Mouse (Mus musculus) CD8-positive naive resting alpha-beta T cell, adult 2 months (primary cell): ENCODE results near the gene Fibcd1.

Source experiments
- DNase-seq, 2 experiments: peaks; one replicate each; pipeline ENCODE4 v3.0.0; 2022; ENCODE audit warnings: low read depth in 2 of 2, low spot score in 2 of 2

Fibcd1 gene

DNA sequence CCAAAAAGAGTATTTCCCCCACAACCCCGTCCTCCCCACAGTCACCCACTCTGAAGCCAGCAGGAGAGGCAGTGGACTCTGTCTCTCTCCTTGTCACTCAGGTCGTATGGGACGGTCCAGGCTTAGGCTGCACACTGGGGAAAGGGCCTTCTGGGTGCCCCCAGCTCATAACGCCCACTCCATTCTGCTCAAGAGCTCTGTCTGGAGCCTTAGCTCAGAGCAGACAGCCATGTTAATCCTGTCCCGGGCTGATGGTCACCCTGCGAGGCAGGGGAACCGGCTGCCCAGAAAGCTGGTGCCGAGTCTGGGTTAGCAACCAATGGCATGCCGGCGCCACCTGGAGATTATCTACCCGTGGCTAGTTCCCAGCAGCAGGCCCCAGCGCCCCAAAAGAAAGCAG, 12.7 kb upstream of the Fibcd1 start:
- no peak for DNase-seq

- no peak for DNase-seq
Measured at GRCm38 (mm10) chr2:31857180-31857579, 11.4 kb upstream of the Fibcd1 start.

- no peak for DNase-seq
Measured at GRCm38 (mm10) chr2:31855991-31856390, 10.2 kb upstream of the Fibcd1 start.

- no peak for DNase-seq
Measured at GRCm38 (mm10) chr2:31850141-31850540, 4.3 kb upstream of the Fibcd1 start.

DNA sequence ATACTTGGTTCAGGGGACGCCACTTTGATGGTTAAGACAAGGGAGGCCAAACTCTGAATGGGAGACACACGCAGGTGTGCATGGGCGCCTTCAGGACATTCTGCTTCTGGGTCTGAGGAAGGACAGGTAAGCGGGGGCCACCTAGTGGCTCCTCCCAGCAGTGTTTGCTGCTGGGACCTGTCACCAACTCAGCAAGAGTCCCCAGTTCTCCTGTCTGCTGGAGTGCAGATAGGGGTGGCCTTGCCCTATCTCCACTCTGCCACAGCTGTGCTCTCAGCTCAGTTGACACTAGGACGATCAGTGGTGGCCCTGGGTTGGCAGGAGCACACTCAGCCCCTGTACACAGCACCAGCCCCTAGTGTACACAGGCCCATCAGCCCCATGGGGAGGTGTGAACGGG, 2.1 kb upstream of the Fibcd1 start:
- DNase-seq, result peak; percentile 37 to 67

DNA sequence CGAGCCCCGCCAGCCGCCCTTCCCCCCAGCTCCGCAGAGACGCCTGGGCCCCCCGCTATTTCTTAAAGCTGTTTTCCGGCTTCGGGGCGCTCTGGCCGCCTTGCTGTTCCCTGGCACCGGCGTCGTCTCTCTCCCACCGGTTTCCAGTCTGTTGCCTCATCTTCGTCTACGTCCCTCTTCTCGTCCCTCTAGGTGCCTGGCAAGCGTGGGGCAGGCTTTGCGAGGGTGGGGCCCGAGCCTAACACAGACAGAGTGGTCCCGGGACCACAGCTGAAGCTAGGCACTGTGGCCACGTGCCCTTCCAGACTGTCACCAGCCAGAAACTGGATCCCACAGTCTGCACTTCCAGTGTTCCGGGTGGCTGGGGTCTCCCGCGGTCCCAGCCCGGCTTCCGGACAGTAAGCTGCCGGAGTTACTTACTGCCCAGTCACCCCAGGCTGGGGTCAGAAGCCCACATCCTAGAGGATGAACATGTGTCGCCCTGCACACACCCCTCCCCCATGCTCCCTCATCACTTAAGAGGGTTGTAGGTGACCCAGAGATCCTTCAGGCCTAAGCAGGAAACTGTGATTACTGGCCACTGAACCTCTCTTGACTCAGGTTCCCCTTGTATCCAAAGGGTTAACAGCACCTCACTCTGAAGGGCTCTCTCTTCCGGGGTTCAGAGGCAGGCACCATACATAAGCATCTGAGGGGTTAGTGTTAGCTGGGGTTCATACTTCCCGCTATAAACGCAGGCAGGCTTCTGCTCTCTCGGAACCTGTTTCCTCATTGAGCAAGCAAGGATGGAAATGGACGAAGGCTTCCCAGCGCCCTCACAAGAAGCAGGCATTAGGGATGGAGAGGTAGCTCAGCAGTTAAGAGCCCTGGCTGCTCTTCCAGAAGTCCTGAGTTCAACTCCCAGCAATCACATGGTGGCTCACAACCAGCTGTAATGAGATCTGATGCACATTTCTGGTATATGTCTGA, 1.2 kb upstream of the Fibcd1 start:
- DNase-seq, result no peak

DNA sequence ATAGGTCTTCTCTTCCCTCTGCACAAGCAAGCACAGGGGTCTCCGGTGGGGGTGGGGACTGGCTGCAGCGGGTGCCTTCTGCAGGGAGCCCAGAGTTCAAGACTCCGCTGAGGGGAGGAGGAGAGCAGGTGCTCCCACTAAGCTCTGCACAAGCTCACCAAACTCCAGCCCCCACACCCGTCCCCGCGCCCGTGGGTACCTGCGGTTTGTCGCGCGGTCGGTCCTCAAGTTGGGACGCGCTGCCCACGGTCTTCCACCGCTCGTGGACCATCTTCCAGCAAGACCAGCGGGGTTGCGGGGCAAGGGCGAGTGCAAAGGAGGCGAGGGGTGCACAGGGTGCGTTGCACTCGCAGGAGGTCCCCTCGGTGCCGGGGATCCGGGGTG, 301 bp downstream of the Fibcd1 start:
- no peak for DNase-seq

- DNase-seq, result no peak
Measured at GRCm38 (mm10) chr2:31844729-31845136, 1.1 kb downstream of the Fibcd1 start.

- DNase-seq, result no peak
Measured at GRCm38 (mm10) chr2:31838868-31839267, 6.9 kb downstream of the Fibcd1 start.

GRCm38 (mm10) chr2:31836985-31837384, 8.8 kb downstream of the Fibcd1 start:
- DNase-seq, result no peak

DNA sequence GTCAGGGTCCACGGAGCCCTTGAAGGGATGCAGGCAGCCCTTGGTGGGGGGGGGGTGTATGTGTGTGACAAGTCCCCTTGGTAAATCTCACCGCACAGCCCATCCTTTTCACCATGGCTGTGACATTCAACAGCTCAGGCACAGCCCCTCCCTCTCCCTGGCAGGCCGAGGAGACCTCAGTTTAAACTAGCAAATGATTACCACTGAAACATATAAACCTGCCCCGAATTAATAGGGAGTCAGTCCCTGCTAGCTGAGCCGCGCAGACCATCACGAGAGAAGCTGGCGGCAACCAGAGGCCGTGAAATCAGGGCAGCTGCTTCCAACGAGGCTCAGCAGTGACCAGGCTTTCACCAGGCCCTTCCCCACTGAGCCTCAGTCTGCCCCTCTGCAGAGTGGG, 9.7 kb downstream of the Fibcd1 start:
- DNase-seq, result no peak

GRCm38 (mm10) chr2:31828311-31828825, 17.4 kb downstream of the Fibcd1 start:
- DNase-seq, result no peak

- DNase-seq, result no peak
Measured at GRCm38 (mm10) chr2:31827877-31828276, 17.9 kb downstream of the Fibcd1 start.

DNA sequence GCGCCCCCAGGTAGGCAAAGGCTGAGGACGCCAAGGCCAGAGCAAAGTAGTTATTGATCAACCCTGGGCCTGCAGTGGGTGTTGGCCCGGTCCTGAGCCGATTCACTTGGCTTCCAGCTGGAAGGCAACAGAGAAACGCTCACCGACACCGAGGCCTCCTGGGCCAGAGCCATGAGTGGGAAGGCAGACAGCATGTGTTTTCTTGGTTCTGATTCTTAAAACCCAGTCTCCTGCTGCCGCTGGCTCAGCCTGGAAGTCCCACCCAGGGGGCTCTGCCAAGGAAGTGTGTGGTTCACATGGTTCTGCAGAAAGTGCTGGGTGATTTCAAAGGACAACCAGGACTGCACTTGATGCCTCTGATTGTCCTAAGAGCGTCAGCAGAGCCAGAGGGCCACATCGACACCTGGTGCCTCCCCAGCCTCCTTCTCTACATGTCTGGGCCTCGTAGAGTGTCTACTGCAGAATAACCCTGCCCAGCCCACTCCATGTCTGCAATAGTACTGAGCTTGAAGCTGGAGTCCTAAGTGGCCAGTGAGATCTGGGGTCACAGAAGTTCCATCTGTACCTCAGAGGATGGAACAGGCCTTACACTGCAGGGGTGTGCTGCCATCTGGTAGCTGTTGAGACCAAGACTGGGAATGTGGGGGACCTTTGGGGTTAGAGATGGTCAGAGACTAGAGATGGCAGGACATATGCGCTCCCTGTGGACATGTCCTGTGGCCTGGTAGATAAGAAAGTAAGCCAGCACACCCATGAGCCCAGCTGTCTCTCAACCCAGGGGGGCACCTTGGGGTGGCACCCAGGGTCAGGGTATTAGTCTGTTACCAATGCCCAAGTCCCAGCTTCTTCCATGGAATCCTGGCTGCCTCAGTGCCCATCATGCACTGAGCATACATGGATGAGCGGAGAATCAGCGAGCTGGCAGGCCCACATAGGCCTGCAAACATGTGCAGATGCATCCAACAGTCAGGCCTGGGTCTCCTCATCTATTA, 19.4 kb downstream of the Fibcd1 start:
- DNase-seq, result no peak

DNA sequence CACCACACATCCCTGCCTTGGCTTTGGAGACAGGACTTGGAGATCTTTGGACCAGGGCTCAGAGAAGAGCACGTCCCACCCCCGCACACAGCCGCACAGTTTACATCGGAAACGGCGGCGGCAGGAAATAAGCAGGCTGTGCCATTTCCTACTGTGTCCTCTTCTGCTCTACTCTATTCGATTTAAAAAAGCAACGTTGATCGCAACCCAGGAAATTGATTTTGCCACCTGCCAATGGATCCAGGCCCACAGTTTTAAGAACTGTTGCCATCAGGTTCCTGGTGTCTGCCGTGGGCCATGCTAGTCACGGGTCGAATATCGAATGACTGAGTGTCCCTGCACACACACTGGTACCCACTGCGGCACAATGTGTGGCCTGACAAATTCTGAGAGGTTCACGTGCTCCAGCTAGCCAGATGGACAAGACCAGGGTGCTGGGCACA, 20.3 kb downstream of the Fibcd1 start:
- DNase-seq, result peak in 1 of 2 experiments; percentile 35

DNA sequence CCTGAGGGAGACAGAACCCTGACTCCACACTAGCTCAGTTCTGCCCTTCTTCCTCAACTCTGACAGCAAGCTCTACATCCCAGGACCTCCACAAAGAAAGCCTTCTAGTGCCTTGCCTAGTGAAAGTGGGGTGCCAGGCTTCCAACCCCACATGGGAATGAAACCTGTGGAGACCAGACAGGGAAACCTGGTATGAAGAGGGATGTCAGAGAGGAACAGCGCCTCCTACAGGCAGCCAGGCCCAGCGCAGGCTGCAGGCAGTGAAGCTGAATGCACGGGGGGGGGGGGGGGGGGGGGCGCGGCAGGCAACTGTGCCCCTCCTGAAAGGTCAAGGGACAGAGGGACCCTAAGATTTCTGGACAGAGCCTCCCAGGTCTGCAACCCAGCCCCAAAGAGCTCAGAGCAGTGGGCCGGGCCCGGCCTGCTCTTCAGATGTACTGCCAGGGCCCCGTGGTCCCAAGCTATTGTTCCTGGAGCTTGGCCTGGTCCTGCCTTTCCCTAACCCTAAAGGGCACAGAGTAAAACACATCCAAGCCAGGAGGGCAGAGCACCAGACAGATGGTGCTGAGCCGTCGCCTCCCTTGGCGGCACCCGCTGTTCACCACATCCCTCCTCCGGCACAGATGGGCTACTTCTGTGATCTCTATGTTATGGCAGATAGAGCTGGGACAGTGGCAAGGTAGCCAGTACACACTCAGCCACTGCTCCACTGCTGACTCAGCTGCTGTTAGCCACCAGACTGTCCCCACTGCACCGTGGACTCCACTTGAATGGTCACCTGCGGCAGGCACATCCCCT, 21.7 kb downstream of the Fibcd1 start:
- peak in 1 of 2 experiments; percentile 51 for DNase-seq

DNA sequence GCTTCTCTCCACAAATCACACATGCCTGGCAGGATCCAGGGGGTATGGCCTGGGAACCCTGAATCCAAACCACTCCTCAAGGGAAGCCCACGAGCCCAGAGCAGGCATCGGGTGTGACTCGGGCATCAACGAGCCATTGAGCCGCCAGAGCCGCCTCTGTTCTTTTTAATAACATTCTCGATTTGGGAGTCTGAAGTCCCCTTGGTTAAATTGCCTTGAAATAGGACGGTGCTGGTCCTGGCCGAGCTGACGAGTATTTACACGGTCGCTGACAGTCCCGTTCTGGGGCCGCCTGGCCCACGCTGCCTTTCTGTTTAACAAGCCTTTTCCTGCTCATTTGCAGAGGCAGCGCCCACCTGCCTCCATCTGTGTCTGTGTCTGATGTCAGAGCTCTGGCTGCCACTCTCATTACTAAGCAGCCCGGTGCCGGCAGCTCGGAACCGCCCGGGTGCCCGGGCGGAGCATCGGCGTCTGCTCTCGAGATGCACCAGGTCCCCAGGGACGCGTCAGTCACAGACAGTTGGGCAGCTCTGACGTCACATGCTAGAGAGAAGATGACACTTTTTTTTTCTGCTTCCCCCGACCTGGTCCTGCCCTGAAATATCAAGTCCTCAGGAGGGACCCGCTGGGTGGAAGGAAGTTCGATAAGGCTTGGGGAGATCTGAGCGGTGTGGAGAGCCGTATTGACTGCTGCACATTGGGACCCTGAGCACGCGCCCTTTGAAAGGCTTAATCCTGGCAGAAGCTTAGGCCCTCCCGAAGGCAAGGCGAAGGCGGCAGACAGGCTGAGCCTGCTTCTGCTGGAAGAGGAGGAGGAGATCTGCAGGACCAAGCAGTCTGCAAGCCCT, 23.1 kb downstream of the Fibcd1 start:
- no peak for DNase-seq

DNA sequence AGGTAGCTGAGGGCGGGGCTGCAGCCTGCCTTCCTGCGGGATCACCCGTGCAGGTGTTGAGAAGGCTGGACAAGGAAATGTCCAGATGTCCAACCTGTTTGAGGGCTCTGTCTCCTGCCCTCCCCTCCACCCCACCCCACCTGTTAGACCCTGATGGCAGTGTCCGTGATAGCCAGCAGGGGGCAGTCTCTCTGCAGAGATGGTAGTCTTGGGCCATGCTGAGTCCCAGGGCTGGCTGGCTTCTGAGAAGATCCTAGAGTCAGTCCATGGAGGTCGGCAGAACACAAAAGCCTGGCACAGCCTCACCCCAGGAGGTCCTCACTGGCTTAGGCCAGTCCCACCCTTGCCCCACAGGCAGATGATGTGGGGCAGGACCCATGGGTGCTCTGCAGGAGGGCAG, 30.4 kb downstream of the Fibcd1 start:
- DNase-seq, result peak; percentile 51 to 64

- DNase-seq, result peak; percentile 47 to 54
Measured at GRCm38 (mm10) chr2:31814699-31815098, 31.1 kb downstream of the Fibcd1 start.

DNA sequence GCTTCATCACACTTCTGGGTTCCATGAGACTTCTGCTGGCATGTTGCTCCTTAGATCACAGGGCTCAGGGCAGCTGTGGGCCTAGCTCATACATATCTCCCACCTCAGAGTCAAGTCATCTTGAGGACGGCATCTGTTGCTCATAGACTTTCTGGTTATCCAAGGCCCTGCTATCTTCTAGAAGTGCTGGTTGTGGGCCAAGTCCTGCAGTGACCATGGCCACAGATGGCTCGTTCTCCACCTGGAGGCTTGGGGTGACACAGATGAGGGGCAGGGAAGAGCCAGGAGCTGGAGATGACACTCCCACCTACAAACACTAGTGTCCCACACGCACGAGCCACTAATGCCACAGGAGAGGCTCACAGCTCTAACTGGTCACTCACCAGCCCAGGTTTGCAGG, 32.2 kb downstream of the Fibcd1 start:
- no peak for DNase-seq
